Mouse (Mus musculus): ENCODE results near the gene Ulk1. TPM values are rescaled to one million over a fixed set of nuclear protein-coding genes. Genes with fewer than 3 reads are reported as not detected.
"Not testable (repeated sequence)": the region's sequence is repeated elsewhere in the genome, so short reads cannot be mapped to it uniquely, and the experiment has no call there.

Ulk1 gene
- polyA plus RNA-seq, 1 experiment from 2014 or later, result 46.9 TPM

DNA sequence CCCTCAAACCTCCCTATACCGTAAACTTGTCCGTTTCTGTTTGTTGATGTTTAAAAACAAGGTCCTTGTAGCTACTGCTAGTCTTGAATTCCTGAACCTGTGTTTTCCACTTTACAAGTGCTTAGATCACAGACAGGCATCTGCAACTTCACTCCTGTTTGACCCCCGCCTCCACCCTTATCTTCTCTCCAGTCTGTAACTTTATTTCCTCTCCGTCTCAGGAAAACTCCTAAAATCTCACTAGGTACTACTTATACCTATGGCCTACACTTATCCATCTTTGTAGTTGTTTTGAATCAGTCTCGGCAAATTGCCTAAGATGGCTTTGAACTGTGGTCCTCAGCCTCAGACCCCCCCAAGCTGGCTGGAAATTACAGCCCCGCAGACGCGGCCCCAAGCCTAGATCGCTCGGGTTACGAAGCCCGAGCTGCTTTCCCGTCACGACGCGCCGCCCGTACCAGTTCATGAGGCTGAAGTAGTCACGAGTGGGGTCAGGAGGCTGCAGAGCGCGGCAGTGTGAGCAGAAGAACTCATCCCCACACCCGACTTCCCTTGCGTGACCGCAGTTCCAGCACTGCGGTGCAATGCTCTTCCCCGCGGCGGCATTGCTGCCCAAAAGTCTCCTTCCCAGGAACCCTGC lies 29.3 kb upstream of the Ulk1 start:
- 5% methylated on average over 28 of the region's 28 CpGs for WGBS
- Histone ChIP-seq H3K27ac (ENCODE audit: low read depth, low read length) (peak overlapping the region; percentile 60; the same call in 1 of the 2 replicates), H3K27me3 (ENCODE audit: control insufficient read depth, insufficient read depth, low read length) (no peaks in the 10 kb centered on the region), H3K4me2 (ENCODE audit: low read depth) (peak overlapping the region; percentile 87), H3K4me1 (ENCODE audit: control insufficient read depth, insufficient read depth, low read length) (0 out of 2 replicates have a peak, but pooled peaks cover 2% of the 10 kb centered on the region), H3K9me3 (ENCODE audit: control insufficient read depth, low read length) (no peaks in the 10 kb centered on the region), H3K9ac (ENCODE audit: low read length) (peak overlapping the region; percentile 79), H3K4me3 (ENCODE audit: low read depth, low read length) (peak overlapping the region; percentile 73), H3K36me3 (ENCODE audit: control insufficient read depth, insufficient read depth, low read length) (no peaks in the 10 kb centered on the region)
- ATAC-seq (ENCODE audit: insufficient read depth, low FRiP score, low TSS enrichment) (no peak; the same call in 1 of the 2 replicates), DNase-seq (ENCODE audit: low spot score) (no peak)

DNA sequence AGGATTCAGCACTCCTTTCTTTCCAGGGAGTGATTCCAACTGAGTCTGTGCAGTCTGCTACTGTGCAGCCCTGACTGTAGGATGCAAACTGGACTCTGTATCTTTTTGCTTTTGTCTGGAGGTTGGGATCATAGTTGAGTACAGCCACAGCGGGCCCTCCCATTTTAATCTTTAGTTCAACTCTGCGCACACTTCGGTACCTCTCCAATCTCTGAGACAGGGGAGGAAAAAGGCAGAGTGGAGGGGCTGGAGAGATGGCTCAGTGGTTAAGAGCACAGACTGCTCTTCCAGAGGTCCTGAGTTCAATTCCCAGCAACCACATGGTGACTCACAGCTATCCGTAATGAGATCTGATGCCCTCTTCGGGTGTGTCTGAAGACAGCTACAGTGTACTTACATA lies 28.1 kb upstream of the Ulk1 start:
- H3K9ac ChIP-seq (ENCODE audit: low read length); H3K9me3 ChIP-seq (ENCODE audit: control insufficient read depth, low read length); DNase-seq (ENCODE audit: low spot score); H3K36me3 ChIP-seq (ENCODE audit: control insufficient read depth, insufficient read depth, low read length); H3K27ac ChIP-seq (ENCODE audit: low read depth, low read length); ATAC-seq (ENCODE audit: insufficient read depth, low FRiP score, low TSS enrichment); H3K27me3 ChIP-seq (ENCODE audit: control insufficient read depth, insufficient read depth, low read length); H3K4me1 ChIP-seq (ENCODE audit: control insufficient read depth, insufficient read depth, low read length); H3K4me2 ChIP-seq (ENCODE audit: low read depth); H3K4me3 ChIP-seq (ENCODE audit: low read depth, low read length): not testable (repeated sequence)
- 84% methylated on average over 5 of the region's 5 CpGs for WGBS

DNA sequence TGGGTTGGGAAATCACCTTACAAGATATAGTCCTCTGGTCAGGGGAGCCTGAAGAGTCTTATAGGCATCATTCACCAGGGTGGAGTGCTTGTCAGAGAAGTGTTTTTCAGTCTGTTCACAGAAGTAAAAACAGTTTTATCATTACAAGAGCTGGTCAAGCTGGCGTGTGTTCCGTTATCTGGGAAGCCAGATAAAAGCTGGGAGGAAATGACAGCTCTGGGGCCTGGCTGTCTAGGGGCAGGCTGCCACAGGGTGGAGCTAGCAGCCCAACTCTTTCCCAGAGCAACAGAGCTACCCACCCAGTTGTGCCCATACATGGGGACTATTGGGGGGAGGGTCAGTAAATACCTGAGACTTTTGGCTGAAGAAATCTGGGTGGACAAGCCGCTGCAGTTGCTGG lies 26.1 kb upstream of the Ulk1 start:
- ATAC-seq (ENCODE audit: insufficient read depth, low FRiP score, low TSS enrichment), result no peak
- peak; percentile 49 for DNase-seq (ENCODE audit: low spot score)
- 34% methylated on average over 3 of the region's 3 CpGs for WGBS
- no peak overlapping the region for H3K27ac ChIP-seq (ENCODE audit: low read depth, low read length)
- 0 out of 2 replicates have a peak, but pooled peaks cover 2% of the 10 kb centered on the region for H3K4me1 ChIP-seq (ENCODE audit: control insufficient read depth, insufficient read depth, low read length)
- no peak overlapping the region for H3K4me3 ChIP-seq (ENCODE audit: low read depth, low read length)
- H3K9me3 ChIP-seq (ENCODE audit: control insufficient read depth, low read length), result no peaks in the 10 kb centered on the region
- no peaks in the 10 kb centered on the region for H3K36me3 ChIP-seq (ENCODE audit: control insufficient read depth, insufficient read depth, low read length)
- no peaks in the 10 kb centered on the region for H3K27me3 ChIP-seq (ENCODE audit: control insufficient read depth, insufficient read depth, low read length)
- H3K4me2 ChIP-seq (ENCODE audit: low read depth), result no peak overlapping the region
- no peak overlapping the region for H3K9ac ChIP-seq (ENCODE audit: low read length)

DNA sequence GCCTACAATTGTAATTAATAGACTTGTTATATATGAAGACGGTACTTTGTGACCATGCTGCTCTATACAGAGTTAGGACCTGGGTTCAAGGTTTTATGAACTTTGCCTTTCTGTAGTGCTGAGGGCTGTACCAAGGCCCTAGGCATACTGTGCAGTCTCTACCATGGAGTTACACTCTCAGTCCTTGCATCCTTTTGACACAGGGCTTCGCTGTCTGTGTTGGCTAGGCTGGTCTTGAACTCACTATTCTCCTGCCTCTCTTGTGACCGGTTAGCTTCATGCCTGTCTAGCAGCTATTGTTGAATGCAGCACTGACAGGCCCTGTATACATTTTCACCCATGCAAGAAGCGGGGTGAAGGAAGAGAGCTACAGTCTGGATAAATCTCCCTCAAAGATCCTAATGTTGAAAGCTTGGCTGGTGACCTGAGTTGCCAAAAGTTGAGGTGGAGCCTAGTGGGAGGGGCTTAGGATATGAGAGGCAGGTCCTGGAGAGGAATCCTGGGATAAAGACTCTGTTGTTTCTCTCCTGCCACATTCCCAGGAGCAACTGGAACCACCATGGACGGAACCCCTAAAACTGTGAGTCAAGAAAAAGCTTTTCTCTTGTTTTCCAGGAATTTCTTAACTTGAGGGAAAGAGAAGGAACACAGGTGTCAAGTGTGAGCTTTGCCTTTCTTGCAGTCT lies 21.3 kb upstream of the Ulk1 start:
- 91% methylated on average over 5 of the region's 5 CpGs for WGBS
- Histone ChIP-seq H3K9ac (ENCODE audit: low read length) (no peak overlapping the region), H3K4me3 (ENCODE audit: low read depth, low read length) (no peak overlapping the region), H3K4me2 (ENCODE audit: low read depth) (no peak overlapping the region), H3K4me1 (ENCODE audit: control insufficient read depth, insufficient read depth, low read length) (no peaks in the 10 kb centered on the region), H3K36me3 (ENCODE audit: control insufficient read depth, insufficient read depth, low read length) (no peaks in the 10 kb centered on the region), H3K9me3 (ENCODE audit: control insufficient read depth, low read length) (no peaks in the 10 kb centered on the region), H3K27ac (ENCODE audit: low read depth, low read length) (no peak overlapping the region), H3K27me3 (ENCODE audit: control insufficient read depth, insufficient read depth, low read length) (no peaks in the 10 kb centered on the region)
- DNase-seq (ENCODE audit: low spot score) (no peak), ATAC-seq (ENCODE audit: insufficient read depth, low FRiP score, low TSS enrichment) (no peak)

DNA sequence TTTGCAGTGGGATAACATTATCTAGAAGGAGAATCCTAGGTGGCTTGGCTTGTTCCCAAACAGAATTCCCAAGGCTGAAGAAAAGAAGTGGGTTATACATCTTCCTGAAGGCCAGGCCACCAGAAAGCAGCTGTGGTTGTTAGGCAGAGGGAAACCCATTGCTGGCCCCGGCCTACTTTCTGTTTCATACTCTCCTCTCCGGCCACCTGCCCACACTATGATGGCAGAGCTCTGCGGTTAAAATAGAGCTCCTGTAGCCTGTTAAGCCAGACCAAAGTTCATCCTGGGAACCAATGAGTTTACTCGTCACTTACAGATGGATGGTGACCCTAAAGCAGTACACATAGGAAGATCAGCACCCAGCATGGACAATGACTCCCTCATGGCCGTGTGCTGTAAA lies 17.7 kb upstream of the Ulk1 start:
- H3K27me3 ChIP-seq (ENCODE audit: control insufficient read depth, insufficient read depth, low read length), result no peaks in the 10 kb centered on the region

DNA sequence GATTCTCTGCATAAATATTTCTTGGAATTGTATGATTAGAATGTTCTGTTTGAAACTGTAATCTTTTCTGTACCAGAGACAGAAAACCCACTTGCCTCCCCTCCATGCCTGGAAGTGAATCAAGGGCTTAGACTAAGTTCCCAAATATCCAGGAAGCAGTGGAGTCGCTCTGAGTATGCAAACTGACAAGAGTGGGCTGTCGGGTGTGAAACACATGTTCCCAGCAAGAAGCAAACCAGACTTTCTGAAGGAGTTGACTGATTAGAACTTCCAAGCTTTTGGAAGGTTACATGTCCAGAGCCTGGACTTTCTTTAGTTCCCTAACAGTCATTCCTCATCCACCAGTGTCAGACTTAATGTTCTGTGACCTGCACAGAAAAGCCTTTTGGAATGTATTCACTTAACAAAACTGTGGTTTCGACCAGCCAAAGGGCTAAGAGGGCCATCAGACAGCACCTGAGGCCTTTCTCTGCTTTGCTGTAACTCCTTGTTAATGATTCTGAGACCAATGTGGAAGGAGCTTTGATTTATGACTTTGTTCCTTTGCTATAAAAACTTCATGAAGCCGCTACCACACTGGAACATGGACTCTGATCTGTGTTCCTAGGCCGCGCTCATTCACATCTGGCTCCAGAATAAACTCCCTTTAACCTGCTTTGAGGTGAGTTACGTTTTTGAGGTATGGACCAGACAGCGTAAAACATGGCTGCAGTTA lies 17.0 kb upstream of the Ulk1 start:
- Histone ChIP-seq H3K27ac (ENCODE audit: low read depth, low read length) (no peak overlapping the region), H3K9ac (ENCODE audit: low read length) (no peak overlapping the region), H3K36me3 (ENCODE audit: control insufficient read depth, insufficient read depth, low read length) (no peaks in the 10 kb centered on the region), H3K4me2 (ENCODE audit: low read depth) (no peak overlapping the region), H3K4me3 (ENCODE audit: low read depth, low read length) (no peak overlapping the region), H3K27me3 (ENCODE audit: control insufficient read depth, insufficient read depth, low read length) (no peaks in the 10 kb centered on the region), H3K9me3 (ENCODE audit: control insufficient read depth, low read length) (no peaks in the 10 kb centered on the region), H3K4me1 (ENCODE audit: control insufficient read depth, insufficient read depth, low read length) (no peaks in the 10 kb centered on the region)
- DNase-seq (ENCODE audit: low spot score) (no peak), ATAC-seq (ENCODE audit: insufficient read depth, low FRiP score, low TSS enrichment) (no peak)
- 81% methylated on average over 8 of the region's 8 CpGs for WGBS

More for the DNA sequence above, 17.7 kb upstream of the Ulk1 start:
- H3K36me3 ChIP-seq (ENCODE audit: control insufficient read depth, insufficient read depth, low read length), result no peaks in the 10 kb centered on the region
- 87% methylated on average over 5 of the region's 5 CpGs for WGBS
- H3K4me3 ChIP-seq (ENCODE audit: low read depth, low read length), result no peak overlapping the region
- H3K9me3 ChIP-seq (ENCODE audit: control insufficient read depth, low read length), result no peaks in the 10 kb centered on the region
- no peak overlapping the region for H3K27ac ChIP-seq (ENCODE audit: low read depth, low read length)
- no peak overlapping the region for H3K9ac ChIP-seq (ENCODE audit: low read length)
- ATAC-seq (ENCODE audit: insufficient read depth, low FRiP score, low TSS enrichment), result no peak
- no peaks in the 10 kb centered on the region for H3K4me1 ChIP-seq (ENCODE audit: control insufficient read depth, insufficient read depth, low read length)
- DNase-seq (ENCODE audit: low spot score), result no peak
- H3K4me2 ChIP-seq (ENCODE audit: low read depth), result no peak overlapping the region

DNA sequence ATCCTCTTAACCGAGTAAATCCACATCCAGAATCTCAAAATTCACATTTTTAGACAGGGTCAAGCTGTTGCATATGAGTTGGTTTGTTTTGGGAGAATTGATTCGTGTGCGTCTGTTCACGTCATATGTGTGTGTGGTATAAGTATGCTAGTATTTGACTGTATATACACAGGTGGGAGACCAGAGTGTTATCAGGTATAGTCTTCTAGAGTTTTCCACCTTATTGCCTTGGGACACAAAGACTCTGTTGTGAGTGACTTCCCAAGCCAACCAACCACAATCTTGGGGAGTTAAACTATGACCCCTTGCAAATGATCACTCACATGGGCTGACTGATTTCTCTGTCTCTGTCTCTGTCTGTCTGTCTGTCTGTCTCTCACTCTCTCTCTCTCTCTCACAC lies 14.5 kb upstream of the Ulk1 start:
- Histone ChIP-seq H3K9ac (ENCODE audit: low read length) (no peak overlapping the region), H3K4me2 (ENCODE audit: low read depth) (no peak overlapping the region), H3K9me3 (ENCODE audit: control insufficient read depth, low read length) (no peaks in the 10 kb centered on the region), H3K36me3 (ENCODE audit: control insufficient read depth, insufficient read depth, low read length) (no peaks in the 10 kb centered on the region), H3K4me1 (ENCODE audit: control insufficient read depth, insufficient read depth, low read length) (no peaks in the 10 kb centered on the region), H3K27me3 (ENCODE audit: control insufficient read depth, insufficient read depth, low read length) (no peaks in the 10 kb centered on the region), H3K4me3 (ENCODE audit: low read depth, low read length) (no peak overlapping the region), H3K27ac (ENCODE audit: low read depth, low read length) (no peak overlapping the region)
- ATAC-seq (ENCODE audit: insufficient read depth, low FRiP score, low TSS enrichment) (no peak), DNase-seq (ENCODE audit: low spot score) (no peak)
- WGBS, result 92% methylated on average over 4 of the region's 4 CpGs

DNA sequence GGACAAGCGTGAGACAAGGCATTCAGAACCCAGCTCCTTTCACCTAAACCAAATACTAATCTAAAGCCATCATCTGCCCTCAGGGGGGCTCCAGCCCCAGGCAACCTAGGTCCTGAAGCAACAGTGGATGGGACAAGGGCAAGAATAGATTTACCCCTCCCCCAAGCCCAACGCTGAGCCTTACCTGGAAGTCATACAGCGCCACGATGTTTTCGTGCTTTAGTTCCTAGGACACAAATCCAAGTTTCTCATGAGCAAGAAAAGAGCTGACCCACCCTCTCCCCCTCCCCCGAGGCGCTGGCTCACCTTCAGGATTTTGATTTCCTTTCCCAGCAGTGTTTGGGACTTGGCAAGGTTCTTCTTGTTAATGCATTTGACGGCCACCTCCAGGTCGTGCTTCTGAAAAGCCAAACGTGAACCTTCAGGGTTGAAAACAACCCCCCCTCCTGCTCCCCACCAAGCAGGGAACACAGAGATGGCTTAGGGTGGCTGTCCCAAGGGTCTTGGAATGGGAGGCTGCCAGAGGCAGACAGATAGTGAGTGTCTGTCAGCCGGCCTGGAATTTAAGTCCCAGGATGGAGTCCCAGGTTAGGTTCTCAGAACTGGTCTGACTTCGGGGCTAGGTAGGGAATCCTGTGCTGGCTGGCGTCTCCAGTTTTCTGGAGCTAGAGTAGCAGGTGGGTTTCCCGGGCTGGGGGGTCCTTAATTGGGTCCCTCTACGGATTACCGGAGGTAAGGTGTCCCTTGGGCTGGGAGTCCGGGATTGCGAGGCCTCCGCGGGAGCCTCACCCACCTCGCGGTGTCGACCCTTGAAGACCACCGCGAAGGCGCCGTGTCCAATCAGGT lies 853 bp downstream of the Ulk1 start:
- Histone ChIP-seq H3K36me3 (ENCODE audit: control insufficient read depth, insufficient read depth, low read length) (no peaks in the 10 kb centered on the region), H3K9me3 (ENCODE audit: control insufficient read depth, low read length) (no peaks in the 10 kb centered on the region), H3K27me3 (ENCODE audit: control insufficient read depth, insufficient read depth, low read length) (no peaks in the 10 kb centered on the region), H3K4me2 (ENCODE audit: low read depth) (peak overlapping the region; percentile 99), H3K4me1 (ENCODE audit: control insufficient read depth, insufficient read depth, low read length) (peaks cover 20% of the 10 kb centered on the region), H3K9ac (ENCODE audit: low read length) (peak overlapping the region; percentile 96), H3K4me3 (ENCODE audit: low read depth, low read length) (peak overlapping the region; percentile 94), H3K27ac (ENCODE audit: low read depth, low read length) (peak overlapping the region; percentile 76)
- no peak; the same call in 1 of the 2 replicates for ATAC-seq (ENCODE audit: insufficient read depth, low FRiP score, low TSS enrichment)
- peak; percentile 32 for DNase-seq (ENCODE audit: low spot score)
- WGBS, result 2% methylated on average over 27 of the region's 27 CpGs

All from neural tube, embryonic 11.5 days (tissue).